Mouse (Mus musculus): Measurements from ENCODE around the gene Olfr1346.

- TF ChIP-seq CTCF (IDR thresholded peaks at IDR 0.05; ENCODE audit: control insufficient read depth, insufficient read depth, insufficient read length) (no peak), MYOD1 (IDR thresholded peaks at IDR 0.05; ENCODE audit: control insufficient read depth, insufficient read length, low read depth) (no peak), USF1 (IDR thresholded peaks at IDR 0.05; ENCODE audit: low read depth) (no peak), MYOG (IDR thresholded peaks at IDR 0.05; ENCODE audit: control insufficient read depth, extremely low read depth, insufficient read length) (no peak), CEBPB (IDR thresholded peaks at IDR 0.05; ENCODE audit: low read depth) (no peak), MAX (IDR thresholded peaks at IDR 0.05) (no peak), FOSL1 (IDR thresholded peaks at IDR 0.05; ENCODE audit: insufficient read depth, low read length, poor library complexity, severe bottlenecking) (no peak)
Measured at GRCm38 (mm10) chr7:6525001-6525400, 58.1 kb downstream of the Olfr1346 start.
